Mouse (Mus musculus) liver, postnatal 0 days (tissue): ENCODE measurements around the gene Slc4a10.

Experiments used
- CTCF ChIP-seq: sonication (generic); IDR thresholded peaks from 2 replicates; pipeline ENCODE4 v1.5.1; 2016; ENCODE audit warnings: antibody characterized with exemption, low read depth
- EP300 ChIP-seq: IDR thresholded peaks from 2 replicates; pipeline ENCODE4 v1.6.1; 2016; ENCODE audit warnings: antibody characterized with exemption, low read depth, mild to moderate bottlenecking

DNA sequence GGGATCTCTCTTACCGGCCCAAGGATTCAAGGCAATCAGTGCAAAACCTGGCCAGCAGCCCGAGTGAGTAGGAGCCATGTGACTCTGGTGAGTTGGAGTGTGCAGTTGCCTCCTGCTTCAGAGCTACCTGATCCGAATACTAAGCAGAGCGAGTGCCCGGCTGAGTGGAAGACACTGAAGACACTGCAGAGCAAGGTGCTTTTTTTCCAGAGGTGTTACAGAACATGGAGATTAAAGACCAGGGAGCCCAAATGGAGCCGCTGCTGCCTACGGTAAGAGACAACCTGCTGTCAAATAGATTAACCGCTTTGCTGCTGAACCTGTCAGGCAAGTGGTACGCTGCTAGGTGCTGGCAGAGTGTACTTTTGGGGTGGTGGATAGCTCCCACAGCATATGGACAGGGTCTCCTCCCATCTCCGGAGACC, at the start of gene Slc4a10:
- TF ChIP-seq CTCF (no peak), EP300 (no peak)
